Mouse (Mus musculus) adrenal gland, postnatal 25 days (tissue): Measurements from ENCODE around the gene Cd80. TPM values are rescaled to one million over a fixed set of nuclear protein-coding genes. Genes with fewer than 3 reads are reported as not detected.
"Not testable (repeated sequence)": the region's sequence is repeated elsewhere in the genome, so short reads cannot be mapped to it uniquely, and the experiment has no call there.

Experiments used
- DNase-seq: peaks from one replicate; pipeline ENCODE4 v3.0.0; 2021; ENCODE audit warnings: mixed read lengths
- long read RNA-seq: library from polyadenylated mRNA; stranded (forward); transcript quantifications from one replicate; pipeline ENCODE4 v2.0.0, GENCODE M21; 2021
- total RNA-seq: library from RNA; stranded (reverse); gene quantifications from 2 replicates; pipeline ENCODE4 v1.2.3, GENCODE M21; 2021

Gene Cd80
- total RNA-seq, result 0.67 TPM in 1 of 2 replicates, not detected in the other
- long read RNA-seq, partial matches to known transcripts, result 0 of 2 reads
- long read RNA-seq, other reads (novel, unspliced or antisense), result 2 of 2 reads

- no peak for DNase-seq
Measured at GRCm38 (mm10) chr16:38455511-38456418, at the start of gene Cd80. Gene Cd80, plus strand, starts transcription at chr16:38455561.

DNA sequence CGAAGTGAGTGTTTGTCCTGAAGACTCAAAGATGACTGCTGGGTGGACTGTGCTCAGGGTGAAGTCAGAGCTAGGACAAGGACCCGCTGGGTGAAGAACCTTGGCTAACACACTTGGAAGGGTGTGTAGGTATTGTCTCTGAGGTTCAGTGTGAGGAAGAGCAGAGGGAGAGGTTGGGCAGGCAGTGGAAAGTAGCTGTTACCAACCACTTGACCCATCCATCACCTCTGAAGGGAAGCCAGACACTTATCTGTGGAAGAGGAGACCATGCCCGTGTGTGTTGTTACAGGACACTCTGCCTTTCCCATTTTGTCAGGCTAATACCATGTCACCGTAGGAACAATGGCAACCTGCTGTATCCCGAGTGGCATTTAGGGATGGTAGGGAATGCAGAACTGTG, 49.1 kb upstream of the Cd80 start:
- DNase-seq, result no peak

DNA sequence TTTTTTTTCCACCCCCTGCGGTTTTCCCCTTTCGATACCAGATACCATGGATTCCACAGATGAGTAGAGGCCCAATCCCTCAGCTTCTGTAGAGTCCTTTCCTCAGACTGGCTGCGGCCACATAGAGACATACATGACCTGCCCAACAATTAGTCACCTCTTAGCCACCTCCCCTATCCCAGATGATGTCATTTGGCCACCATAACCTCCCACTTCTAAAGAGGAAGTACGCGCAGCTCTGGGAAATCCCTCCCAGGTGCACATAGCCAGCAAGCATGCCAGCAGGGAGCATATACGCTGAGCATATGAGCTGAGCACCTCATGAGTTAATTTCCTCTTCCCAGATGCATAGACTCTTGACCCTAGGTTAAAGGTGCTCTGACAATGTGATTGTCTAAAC, 48.7 kb upstream of the Cd80 start:
- no peak for DNase-seq

- DNase-seq, result no peak
Measured at GRCm38 (mm10) chr16:38407584-38407983, 47.8 kb upstream of the Cd80 start.

GRCm38 (mm10) chr16:38408416-38408815, 46.9 kb upstream of the Cd80 start:
- DNase-seq, result no peak

DNA sequence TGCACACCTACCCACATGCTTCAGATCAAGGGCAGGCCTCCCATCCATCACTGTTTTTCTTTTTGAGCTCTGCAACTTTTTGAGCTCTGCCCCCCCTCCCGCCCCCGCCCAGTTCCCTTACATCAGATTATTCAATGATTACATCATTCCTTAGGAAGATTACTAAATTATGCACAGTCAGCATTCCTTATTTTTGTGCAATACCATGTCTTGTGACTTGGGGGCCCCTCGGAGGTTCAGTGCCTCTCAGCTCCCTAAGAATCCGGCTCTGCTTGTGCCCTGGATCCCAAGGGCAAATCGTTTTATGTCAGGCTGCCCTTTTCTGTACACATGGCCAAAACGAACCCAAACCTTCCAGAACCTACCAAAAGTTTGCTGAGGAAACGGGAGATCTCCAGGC, 40.4 kb upstream of the Cd80 start:
- DNase-seq, result no peak

DNA sequence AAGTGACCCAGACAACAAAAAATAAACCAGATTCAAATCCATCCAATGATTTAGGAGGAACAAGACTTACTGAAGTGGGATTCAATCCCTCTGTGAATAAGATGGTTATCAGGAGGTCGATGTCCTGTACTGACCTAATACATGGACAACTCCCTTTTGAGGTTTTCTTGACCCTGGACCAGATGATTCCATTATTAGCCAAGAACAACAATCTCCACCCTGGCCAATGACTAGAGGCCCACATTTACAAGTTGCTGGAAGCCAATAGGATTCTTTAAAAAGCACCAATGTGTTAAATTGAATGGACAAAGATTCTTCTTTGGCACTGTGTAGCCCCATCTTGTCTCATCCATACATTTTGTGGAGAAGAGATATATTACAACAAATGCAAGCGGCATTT, 30.0 kb upstream of the Cd80 start:
- no peak for DNase-seq

- DNase-seq, result no peak
Measured at GRCm38 (mm10) chr16:38425799-38426198, 29.6 kb upstream of the Cd80 start.

DNA sequence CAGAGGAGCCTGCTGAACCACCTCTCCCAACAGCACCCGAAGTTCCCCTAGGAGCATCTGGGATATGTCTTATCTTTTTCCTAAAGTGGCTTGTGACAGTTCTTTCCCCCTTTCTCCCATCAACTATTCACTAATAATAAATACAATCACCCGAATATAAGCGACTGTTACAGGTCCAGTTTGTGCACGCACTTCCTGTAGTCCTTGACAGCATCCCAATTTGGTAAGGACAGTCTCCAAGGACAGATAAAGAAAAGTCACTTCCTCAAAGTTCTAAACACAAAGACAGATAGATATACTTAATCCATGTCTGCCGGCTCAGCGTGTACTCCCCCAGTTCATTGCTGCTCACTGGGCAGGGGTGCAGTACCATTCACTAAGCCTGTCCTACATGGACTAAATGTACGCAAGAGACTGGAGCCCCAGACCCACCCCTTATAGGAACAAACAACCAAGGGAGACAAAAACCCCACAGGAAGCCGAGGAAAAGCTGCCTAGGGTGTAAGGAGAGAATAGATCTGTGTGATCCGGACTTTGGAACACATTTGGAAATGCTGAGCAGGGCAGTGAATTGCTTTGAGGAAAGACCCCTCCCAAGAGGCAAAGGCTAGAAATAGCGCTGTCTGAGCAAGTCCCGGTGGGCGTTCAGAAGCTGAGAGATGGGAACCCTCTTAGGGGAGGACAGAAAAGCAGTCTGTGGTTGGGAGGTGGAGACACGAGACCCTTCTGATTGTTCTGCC, 23.7 kb upstream of the Cd80 start:
- DNase-seq, result no peak

GRCm38 (mm10) chr16:38432498-38433425, 22.6 kb upstream of the Cd80 start, which contains the start of gene Pla1a:
Gene Pla1a, minus strand, starts transcription at chr16:38433145.
- no peak for DNase-seq

DNA sequence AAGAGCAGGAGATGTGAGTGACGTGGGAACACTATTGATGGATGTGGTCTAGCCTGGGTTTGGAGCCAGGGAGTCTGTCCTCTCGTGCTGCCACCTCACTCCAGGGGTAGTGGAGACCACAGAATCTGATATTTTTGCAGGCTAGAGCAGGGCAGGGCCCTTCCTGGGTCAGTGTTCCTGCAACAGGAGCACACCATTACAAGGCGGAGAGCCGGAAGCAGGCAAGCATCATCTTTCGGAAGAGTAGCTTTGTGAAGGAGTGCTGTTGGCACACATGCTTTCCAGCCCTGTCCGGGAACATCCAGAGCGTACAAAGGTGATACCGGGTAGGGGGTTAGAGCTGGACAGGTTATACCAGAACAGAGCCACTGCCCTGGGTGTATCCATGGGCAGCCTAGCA, 21.8 kb upstream of the Cd80 start:
- DNase-seq, result no peak

DNA sequence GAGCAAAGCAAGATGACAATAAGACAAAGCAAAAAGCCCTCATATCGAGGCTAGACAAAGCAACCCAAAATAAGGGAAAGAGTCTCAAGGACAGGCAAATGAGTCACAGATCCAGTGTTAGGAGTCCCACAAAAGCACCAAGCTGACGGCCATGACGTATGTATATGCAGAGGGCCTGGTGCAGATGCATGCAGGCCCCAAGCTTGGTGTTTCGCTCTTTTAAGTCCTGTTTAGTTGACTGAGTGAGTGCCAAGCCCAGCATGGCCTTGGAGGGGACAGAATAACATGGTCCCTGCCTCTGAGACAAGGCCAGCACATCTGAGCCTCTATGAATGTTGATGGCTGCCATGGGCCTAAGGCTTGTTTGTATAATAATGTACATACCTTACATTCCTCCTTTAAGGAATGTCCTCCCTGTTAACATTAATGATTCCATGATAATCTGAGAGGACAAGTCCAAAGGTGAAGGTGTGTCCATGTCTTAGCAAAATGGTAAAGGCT, 21.0 kb upstream of the Cd80 start:
- DNase-seq, result no peak

DNA sequence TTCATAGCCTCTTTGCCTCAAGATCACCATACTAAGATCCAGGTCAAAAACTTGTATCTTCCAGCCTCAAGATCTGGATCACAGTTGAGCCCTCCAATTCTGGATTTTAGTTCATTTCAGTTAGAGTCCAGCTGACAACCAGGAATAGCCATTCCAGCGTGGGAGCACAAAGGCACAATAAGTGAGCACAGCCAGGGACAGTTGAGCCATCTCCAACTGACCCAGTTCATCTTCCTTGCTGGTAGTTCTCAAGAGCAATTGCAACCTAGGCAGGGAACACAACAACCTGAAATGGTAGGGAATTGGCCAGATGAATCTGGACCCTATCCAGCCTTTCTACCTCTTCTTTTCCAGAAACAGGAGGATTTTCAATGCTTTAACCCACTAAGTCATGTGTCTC, 16.2 kb upstream of the Cd80 start:
- no peak for DNase-seq

DNA sequence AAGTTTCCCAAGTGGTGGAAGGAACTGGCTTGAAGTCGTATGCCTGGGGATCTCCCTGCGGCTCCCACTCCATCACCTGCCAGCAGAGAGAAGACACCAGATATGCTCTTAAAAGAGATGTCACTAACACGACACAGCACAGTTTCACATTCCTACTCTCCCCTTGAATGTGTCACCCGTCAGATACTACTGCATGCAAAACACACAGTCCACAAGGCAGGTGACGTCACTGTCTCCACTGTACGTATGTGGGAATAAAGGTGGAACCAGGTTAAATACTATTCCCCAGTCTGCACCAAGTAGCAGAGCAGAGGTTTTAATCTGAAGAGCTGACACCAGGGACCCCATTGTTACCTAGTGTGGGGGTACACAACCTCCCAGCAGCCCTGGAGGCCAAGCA, 15.0 kb upstream of the Cd80 start:
- DNase-seq, result no peak

- no peak for DNase-seq
Measured at GRCm38 (mm10) chr16:38441611-38442010, 13.8 kb upstream of the Cd80 start.

DNA sequence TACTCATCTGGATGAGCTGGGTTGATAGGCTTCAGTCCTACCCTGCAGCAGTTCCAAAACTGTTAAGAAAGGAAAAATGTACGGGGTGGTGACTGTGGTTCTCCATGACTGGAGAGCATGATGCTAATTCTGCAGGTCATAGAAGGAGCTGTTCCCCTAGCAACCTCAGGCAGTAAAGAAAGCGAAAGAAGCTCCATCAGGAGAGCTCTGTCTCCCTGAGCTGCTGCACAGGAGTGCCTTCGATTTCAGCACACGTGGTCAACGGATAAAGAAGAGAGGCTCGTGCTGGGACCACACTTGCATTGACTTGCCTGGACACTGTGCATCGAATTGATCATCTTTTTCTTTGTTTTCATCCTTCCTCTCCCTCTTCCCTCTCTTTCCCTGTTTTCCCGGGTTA, 13.1 kb upstream of the Cd80 start:
- no peak for DNase-seq

GRCm38 (mm10) chr16:38443721-38444464, 11.5 kb upstream of the Cd80 start:
- DNase-seq, result no peak

DNA sequence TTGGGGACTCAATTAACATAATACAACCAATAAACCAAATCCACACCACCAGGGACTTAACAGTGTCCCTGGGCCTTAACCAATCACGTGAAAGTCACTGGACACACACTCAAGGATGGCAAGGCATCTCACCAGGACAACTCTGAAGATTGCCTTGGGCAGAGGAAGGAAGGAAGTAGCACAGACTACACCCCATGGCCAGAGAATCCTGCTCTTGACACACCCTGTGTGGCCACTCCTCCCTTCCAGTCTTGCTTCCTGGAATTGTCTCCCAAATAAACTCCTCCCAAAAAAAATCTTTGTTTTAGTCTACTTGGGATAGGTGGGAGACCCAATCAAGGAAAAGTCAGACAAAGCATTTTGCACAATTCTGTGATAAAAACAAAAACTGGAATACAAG, 10.3 kb upstream of the Cd80 start:
- no peak for DNase-seq

DNA sequence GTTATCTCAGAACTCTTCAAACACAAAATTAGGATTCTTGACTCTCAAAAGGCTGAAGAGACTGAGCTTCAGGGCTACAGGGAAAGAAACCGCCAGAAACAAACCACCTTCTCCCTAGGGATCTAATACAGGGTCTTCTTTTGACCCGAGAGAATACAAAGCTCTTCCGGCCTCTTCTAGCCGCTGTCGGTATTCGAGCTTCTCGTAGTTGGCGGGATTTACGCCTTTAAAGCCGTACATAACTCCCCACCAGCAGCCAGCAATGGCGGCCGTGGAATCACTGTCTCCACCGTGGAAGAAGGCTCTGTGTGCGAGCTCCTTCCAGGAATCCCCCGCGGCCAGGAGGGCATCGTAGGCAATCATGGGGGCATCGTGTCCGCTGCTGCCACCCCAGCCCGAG, 9.8 kb upstream of the Cd80 start:
- no peak for DNase-seq

DNA sequence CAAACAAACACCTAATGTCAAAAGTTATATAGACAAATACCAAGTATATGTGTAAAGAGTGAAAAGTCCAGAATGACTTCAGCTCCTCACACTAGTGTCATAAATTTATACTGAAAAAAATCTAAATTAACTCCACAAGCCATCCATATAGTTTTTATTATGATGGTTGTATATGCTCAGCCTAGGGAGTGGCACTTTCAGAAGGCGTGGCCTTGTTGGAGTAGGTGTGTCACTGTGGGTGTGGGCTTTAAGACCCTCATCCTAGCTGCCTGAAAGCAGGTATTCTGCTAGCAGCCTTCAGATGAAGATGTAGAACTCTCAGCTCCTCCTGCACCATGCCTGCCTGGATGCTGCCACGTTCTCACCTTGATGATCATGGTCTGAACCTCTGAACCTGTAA, 9.2 kb upstream of the Cd80 start:
- not testable (repeated sequence) for DNase-seq

GRCm38 (mm10) chr16:38447366-38447765, 8.0 kb upstream of the Cd80 start:
- DNase-seq, result no peak
